In genomic region chr13:34344376-34345127, GRCm38 (mm10) we compare ENCODE assay signal across 8 mouse cellular contexts. TPM values are rescaled to one million over a fixed set of nuclear protein-coding genes. Genes with fewer than 3 reads are reported as not detected.
A peak's percentile ranks its signal among the peaks of the same experiment; 100 is the strongest.
DNase-seq lines count a peak whose midpoint lies in the region; ATAC-seq lines count a peak whose summit lies in the region.

No protein-coding gene starts in this region.

- peaks cover 32% of the 10 kb centered on the region for H3K36me3 ChIP-seq in megakaryocyte, embryonic 14.5 days (replicated peaks; ENCODE audit: low read length)

- peak overlapping the region; percentile 97 for H3K4me3 ChIP-seq in megakaryocyte, embryonic 14.5 days (replicated peaks)

- peak; percentile 65 to 73 for DNase-seq in cerebellum, postnatal 25 days
- DNase-seq in kidney, postnatal 4 days, result peak; percentile 67 to 76
- DNase-seq in lung, postnatal 10 days, result peak; percentile 39
- peak; percentile 42 for DNase-seq in right cerebral cortex, postnatal 14 days

- no peaks in the 10 kb centered on the region for H3K27me3 ChIP-seq in megakaryocyte, embryonic 14.5 days (replicated peaks)

- no peaks in the 10 kb centered on the region for H3K9me3 ChIP-seq in megakaryocyte, embryonic 14.5 days

- peaks cover 78% of the 10 kb centered on the region for H3K4me1 ChIP-seq in megakaryocyte, embryonic 14.5 days

- no peak for ATAC-seq in megakaryocyte, adult 5-6 weeks (ENCODE audit: poor library complexity, severe bottlenecking)
- ATAC-seq in granulocyte monocyte progenitor cell, adult 5-6 weeks (replicated peaks; ENCODE audit: poor library complexity, severe bottlenecking), result peak; percentile 34; the same call in 1 of the 2 replicates
- no peak for ATAC-seq in inflammation-experienced regulatory T-cells, adult 6 months

RNA-seq across cellular contexts. Expression of gene Slc22a23, which starts 0.4 kb away (rescaled TPM):
- polyA plus RNA-seq in megakaryocyte, embryonic 14.5 days (2012; ENCODE audit: insufficient read depth, low replicate concordance), result 33.9 and 61.7 TPM in 2 replicates
- 0.65 and 1.0 TPM in 2 replicates for total RNA-seq in megakaryocyte, adult 5-6 weeks (2015)
- 0.22 and 2.7 TPM in 2 replicates for total RNA-seq in megakaryocyte, adult 5-6 weeks (2017)
- total RNA-seq in granulocyte monocyte progenitor cell, adult 5-6 weeks (2014; fragmentation: Nextera tagmentation), result not detected in 2 replicates
- 1.0 TPM in 1 of 2 replicates, not detected in the other for total RNA-seq in granulocyte monocyte progenitor cell, adult 5-6 weeks (2017)
- under 1 TPM; 0.25 to 0.51 (median 0.35) TPM for polyA plus RNA-seq in inflammation-experienced regulatory T-cells, adult 6 months (2017; shearing (Covaris generic))
